ENCODE assay signal across 10 mouse cellular contexts in genomic region chr8:114675151-114675550, GRCm38 (mm10).
A peak's percentile ranks its signal among the peaks of the same experiment; 100 is the strongest.
DNase-seq lines count a peak whose midpoint lies in the region; ATAC-seq lines count a peak whose summit lies in the region.
"Had no signal": no experiment of that assay in that cellular context is flagged by ENCODE, and none has a peak within 500 bp of the region (broad histone marks: within the 10 kb centered on the region; RNA-seq: fewer than 3 reads in every experiment).

No protein-coding gene starts in this region.

- H3K4me1 ChIP-seq in forebrain, embryonic 12.5 days, result no peaks in the 10 kb centered on the region
- H3K4me1 ChIP-seq: heart, embryonic 13.5 days had no signal

- no peak for ATAC-seq in forebrain, embryonic 12.5 days (ENCODE audit: low FRiP score)
- ATAC-seq: lung, postnatal 0 days had no signal

- no peaks in the 10 kb centered on the region for H3K36me3 ChIP-seq in forebrain, embryonic 12.5 days (replicated peaks)
- H3K36me3 ChIP-seq: heart, embryonic 13.5 days had no signal

- no peak overlapping the region for H3K4me2 ChIP-seq in forebrain, embryonic 12.5 days
- H3K4me2 ChIP-seq: heart, embryonic 13.5 days had no signal

- DNase-seq in layer of hippocampus, adult 9-11 months, result peak; percentile 50
- DNase-seq in layer of hippocampus, postnatal 36 days, result no peak
- peak; percentile 89 for DNase-seq in cerebellum, adult 11 months
- peak; percentile 81 to 82 for DNase-seq in cerebellum, postnatal 10 days
- peak; percentile 57 for DNase-seq in retina, embryonic 14.5 days (ENCODE audit: low spot score)
- no peak for DNase-seq in urinary bladder, postnatal 4 days (ENCODE audit: low spot score in 2 of 2)
- DNase-seq: midbrain, embryonic 14.5 days had no signal

- H3K9me3 ChIP-seq in forebrain, embryonic 12.5 days, result no peaks in the 10 kb centered on the region

- H3K27ac ChIP-seq in forebrain, embryonic 12.5 days, result no peak overlapping the region
- H3K27ac ChIP-seq: heart, embryonic 13.5 days had no signal

- H3K27me3 ChIP-seq in forebrain, embryonic 12.5 days, result no peaks in the 10 kb centered on the region
- H3K27me3 ChIP-seq: heart, embryonic 13.5 days had no signal

- WGBS in forebrain, embryonic 12.5 days, result 90% methylated on average over 7 of the region's 7 CpGs

- H3K4me3 ChIP-seq in forebrain, embryonic 12.5 days (replicated peaks), result no peak overlapping the region
- H3K4me3 ChIP-seq: heart, embryonic 13.5 days had no signal

- H3K9ac ChIP-seq in forebrain, embryonic 12.5 days, result no peak overlapping the region
- H3K9ac ChIP-seq: heart, embryonic 13.5 days had no signal

Comparison
In these comparisons a context has a peak if more than half of its experiments do, and no peak if none do; other contexts are left out.
1. DNase-seq: peak in layer of hippocampus, adult 9-11 months (single experiment), cerebellum, adult 11 months (single experiment), cerebellum, postnatal 10 days (2 of 2) and retina, embryonic 14.5 days (single experiment); none in layer of hippocampus, postnatal 36 days (0 of 2) and urinary bladder, postnatal 4 days (0 of 2).